Mouse (Mus musculus) right cerebral cortex, postnatal 10 days (tissue): ENCODE measurements around the gene Itsn1.

ENCODE experiments used
- DNase-seq, 2 experiments: peaks; one replicate each; pipeline ENCODE4 v3.0.0; 2021; ENCODE audit warnings: low spot score in 2 of 2

The Itsn1 gene

DNA sequence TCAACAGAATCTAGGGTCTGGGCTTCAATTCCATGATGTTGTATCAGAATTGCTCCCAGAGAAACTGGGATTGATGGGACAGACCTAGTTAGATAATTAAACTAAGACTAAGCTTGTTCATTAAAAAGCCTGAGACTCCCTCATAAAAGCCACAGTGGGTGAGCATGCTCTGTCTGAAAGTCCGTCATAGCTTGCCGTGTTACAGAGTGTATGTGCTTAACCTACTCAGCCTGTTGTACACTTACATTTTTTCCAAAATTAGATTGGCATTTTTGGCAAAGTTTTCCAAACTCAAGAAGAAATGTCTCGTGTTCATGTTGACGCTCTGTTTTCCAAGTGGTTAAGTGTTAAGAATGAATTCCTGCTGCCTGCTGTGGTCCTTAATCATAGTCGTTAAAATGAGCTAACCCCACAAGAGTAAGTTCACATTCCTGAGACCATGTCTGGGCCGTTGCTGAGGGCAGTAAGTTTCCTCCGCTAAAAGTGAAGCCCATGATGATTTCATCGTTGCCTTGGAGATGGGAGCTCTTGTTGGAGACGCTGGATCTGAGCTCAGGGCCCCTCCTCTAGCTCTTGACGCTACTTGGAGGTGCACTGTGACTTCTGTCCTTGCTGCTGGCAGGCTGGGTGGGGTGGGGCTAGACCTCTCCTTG is 117.1 kb downstream of the Itsn1 start:
- DNase-seq: no peak

DNA sequence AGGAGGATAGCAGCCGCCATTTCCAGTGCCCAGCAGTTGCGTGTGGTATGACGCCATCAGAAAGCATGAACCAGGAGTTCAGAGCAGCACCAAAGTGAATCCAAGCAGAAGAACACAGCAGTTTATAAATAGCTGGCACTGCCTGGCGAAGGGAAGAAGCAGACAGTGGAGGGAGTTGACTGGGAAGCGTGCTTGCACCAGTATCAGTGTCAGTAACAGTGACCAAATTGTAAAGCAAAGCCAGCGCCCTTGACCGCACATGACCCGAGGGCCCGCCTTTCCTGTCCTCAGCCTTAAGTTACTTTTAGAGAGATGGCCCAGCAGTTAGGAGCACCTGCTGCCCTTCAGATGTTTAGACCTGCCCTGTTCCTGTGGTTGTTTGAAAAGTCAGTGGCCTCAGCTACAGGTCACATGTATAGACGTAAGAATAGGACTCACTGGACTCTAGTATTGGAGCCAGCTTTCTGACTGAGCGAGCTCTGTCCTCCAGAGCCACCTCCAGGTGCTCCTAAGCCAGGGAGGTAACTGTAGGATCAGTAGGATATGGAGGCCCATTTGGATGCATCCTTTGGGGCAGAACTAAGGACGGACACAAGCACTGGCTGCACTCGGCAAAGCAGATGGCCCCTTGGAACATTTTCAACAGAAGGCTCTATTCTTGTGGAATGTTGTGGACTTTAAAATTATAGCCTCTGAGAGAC is 118.6 kb downstream of the Itsn1 start:
- no peak for DNase-seq

DNA sequence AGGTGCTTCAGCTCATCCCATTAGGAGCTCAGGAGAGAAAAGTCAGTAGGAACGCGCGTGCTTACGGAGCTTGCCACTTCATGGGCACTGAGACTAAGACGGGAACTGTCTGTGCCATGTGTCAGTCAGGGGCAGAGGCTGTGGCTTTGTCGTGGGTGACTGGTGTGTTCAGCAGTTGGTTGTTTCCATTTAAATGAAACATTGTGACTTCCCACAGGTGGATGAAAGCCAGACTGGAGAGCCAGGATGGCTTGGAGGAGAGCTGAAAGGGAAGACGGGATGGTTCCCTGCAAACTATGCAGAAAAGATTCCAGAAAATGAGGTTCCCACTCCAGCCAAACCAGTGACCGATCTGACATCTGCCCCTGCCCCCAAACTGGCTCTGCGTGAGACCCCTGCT is 119.4 kb downstream of the Itsn1 start:
- no peak for DNase-seq

DNA sequence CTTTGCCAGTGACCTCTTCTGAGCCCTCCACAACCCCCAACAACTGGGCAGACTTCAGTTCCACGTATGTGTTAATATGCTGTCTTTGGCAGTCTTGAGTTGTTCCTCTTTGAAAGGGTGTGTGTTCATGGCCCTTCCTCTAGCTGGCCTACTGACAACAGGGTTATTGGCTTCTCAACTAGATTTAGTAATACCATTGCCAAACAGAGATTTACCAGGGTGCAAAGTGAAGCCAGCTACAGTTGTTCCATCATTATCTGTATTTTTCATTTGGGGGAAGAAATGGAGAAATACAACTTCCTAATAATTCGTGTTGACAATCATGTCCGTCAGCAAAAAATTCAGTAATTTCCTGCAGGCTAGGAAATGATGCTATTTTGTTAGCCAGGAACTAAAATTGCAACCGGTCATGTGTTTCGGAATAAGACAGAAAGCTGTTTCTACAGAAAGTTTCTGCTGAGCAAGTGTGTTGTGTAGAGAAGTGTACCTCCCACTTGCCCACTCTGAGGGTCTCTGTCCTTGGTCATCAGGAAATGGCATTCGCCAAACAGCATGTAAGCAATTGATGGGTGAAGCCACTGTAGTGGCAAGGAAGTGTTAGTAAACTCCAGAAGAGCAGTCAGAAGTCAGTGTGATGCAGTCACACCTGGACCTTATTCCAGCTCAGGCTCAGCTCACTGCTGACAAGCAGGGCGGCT is 120.0 kb downstream of the Itsn1 start:
- DNase-seq: no peak

DNA sequence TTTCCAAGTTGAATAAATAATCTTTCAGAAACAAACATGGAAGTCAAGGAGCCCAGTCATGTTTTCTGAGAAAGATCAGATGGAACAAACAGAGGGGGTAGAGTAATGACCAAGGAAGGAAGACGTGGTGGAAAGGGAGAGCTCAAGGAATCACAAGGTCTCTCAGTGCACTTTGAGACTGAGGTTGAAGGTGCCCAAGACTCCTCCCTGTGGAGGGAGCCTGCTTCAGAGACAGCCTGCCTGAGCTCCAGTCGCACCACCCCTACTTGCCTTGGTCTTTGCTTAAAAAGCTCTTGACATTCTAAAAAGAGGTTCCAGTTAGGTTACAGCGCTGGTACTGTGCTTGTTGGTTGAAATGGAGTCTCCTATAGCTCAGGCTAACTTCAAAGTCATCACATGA is 121.1 kb downstream of the Itsn1 start:
- DNase-seq: no peak

DNA sequence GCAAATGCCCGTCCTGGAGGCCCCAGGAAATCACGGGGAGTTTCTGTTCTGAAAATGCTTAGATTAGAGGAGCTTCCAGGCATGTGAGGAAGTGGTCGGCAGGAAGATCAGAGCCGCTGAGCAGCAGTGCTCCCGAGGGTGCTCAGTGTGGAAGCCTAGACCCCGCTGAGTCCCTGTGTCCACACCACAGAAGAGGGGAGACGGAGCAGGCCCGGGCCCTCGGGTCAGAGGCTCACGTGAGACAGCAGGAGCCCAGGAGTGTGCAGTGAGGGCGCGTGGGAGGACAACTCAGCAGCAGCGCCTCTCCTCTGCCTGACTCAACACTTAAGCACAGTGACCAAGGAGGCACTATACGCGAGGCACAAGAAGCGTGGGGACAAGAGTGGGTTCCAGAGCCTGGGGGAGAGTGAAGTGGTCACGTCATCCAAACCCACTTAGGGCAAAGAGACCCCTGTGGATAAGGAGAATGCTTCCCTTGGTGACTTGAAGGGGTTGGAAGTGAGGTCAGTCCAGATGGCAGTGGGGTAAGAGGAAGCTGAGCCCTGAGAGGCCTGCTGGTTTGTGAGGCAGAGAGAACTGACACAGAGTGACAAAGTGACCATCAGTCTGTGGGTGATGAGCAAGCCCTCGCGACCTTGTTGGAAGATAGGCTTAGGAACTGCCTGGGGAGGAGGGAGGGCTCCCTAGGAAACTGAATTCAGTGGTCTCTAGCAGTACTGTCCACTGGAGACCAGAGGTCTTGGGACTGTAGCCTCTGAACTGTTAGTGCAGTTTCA is 122.6 kb downstream of the Itsn1 start:
- DNase-seq: no peak

DNA sequence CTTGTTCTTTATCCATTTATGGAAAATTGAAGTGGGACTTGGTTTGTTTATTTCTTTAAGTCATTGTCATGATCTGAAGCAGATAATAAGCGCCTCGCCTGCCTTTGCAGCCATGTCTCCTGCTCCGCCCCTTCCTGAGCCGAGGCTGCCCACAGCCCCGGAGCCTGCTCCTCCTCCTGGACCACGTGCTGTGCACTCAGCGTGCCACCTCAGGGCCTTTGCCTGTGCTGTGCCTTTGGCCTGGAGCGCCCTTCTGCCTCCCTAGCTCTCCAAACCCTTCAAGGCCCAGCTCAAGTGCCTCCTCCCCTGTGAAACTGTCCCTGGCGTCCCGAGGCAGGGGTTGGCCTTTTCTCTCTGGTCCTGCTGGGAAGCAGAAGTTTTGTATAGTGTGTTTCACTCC is 123.7 kb downstream of the Itsn1 start:
- no peak for DNase-seq

DNA sequence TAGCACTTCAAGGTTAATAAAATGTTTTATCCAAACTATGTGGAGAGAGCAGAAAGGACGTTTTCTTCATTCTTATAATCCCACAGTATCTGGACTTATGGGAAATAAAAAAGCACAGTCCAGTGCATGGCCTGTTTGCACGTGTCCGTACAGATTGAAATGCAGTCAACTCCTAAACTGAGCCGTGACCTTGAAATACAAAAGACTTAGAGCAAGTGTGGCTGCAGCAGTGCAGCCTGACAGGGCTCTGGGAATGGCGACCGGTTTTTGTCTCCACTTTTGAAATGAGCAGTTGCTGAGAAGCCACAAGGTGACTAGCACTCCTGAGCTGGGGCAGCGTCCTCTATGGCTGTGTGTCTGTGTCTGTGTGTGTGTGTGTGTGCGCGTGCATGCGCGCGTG is 124.1 kb downstream of the Itsn1 start:
- DNase-seq: no peak

DNA sequence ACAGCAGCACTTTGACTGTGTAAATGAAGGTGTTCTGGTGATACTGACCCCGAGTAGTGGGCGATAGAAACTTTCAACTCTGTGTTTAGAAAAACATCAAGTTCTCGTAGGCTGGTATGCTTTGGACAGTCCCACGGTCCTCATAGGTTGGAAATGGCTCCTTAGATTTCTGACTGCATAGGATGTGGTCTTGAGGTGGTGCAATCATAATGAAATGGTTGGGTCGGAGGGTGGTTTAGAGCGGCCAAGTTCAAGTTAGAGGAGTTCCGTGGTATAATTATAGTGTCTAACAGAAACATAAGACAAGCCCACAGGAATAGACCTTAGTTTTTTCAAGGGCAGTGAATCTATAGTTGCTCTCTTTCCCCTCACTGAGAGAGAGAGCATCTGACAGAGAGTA is 129.6 kb downstream of the Itsn1 start:
- no peak for DNase-seq

DNA sequence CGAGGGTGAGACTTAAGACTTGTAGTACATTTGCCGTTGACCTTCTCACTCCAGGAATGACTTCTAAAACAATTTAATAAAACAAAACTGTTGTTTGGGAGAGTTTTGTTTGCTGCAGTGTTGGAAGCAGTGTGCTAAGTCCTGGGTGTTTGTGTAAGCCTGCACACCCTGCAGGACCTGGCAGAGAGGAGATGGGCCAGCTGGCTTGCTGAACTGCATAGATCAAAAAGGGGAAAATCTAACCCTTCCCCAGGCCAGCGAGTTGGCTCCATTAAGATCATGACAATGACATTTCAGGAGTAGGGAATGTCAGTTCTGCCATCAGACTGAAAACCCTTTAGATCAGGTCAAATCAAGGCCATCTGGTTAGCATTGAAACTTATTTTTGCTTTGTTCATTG is 130.1 kb downstream of the Itsn1 start:
- no peak for DNase-seq

DNA sequence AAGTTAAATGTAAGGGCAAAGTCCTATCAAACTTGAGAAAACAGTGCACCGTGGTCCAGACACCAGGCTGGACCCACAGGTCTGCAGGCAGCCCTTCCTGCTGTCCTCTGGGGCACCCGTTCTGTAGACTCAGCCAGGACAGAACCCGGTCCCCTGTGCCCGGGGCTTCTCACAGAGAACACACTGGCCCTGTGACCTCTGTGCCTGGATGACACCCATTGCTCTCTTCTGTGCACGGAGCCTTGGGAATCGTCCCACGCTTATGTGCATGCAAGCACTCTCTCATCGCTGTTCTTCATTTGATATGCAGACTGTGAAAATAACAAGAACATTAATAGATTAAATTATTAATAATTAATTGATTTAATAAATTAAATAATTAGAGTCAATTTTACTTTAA is 130.9 kb downstream of the Itsn1 start:
- no peak for DNase-seq

DNA sequence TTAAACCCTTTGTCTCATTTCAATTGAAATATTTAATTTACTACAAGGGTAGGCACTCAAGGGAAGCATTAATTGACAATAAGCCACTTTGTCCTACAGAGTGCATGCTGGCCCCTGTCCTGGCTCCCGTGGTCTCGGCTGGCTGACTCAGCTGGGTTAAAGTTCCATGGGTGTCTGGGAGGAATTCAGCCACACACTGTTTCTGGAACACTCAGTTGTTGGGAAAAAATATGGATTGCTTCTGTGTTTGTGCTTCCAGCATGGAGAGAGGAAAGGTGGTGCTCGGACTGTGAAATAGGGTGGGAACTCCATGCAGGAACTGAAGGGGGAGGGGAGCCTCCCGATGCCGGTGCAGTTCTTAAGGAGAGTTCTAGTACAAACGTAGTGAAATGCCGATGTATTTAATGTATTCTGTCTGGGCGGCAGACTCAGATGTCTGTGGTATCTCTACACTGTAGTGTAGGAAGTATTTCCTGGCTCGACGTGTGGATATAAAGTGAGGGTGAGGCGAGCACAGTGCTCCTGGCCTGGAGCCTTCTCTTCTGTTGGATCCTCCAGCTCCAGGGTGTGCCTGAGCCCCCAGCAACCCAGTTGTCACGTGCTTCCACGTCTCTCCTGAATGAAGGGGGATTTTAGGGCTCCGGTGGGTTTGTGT is 131.5 kb downstream of the Itsn1 start:
- no peak for DNase-seq

DNA sequence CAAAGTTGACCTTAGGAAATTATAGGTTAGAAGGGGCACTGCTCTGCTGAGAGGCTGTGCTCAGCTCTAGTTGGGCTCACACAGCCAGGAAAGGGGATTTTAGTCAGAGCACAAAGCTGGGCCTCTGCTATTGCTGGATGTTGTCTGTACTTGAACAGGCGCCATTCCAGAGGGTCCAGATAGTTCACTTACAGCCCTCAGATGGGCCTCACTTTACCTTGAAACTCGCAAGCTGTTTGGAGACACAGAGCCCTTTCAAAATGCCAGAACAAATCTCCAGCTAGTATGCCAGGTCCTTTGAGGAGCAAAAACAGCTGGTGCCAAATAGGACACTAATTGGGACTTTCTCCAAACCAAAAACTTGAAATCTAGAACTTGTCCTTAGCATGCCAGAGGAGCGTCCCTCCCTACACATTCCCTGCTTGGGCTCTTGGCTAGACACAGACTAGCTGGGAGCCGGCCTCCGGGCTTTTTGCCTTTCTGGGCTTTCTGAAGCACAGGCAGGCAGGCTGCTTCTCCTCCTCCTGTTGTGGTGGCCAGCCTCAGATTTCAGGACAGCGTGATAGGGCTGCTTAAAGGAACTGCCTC is 132.8 kb downstream of the Itsn1 start:
- DNase-seq: peak; percentile 80 to 84

DNA sequence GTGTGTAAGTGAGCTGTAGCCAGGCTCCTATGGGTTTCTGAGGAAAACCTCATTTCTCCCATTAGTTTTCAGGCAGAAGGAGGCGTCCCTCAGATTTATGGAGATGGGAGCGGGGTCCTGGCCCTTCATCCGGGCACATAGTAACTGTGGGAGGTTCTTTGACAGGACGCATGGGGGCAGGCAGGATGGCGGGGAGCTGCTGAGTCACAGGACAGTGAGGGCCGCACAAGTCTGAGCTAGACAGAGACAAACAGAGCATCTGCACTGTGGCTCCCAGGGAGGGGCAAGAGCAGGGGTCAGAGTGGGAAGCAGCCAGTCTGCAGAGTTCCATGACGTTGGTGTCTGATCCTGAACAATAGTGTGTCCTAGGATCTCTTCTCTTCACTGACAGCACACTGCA is 133.8 kb downstream of the Itsn1 start:
- no peak for DNase-seq

DNA sequence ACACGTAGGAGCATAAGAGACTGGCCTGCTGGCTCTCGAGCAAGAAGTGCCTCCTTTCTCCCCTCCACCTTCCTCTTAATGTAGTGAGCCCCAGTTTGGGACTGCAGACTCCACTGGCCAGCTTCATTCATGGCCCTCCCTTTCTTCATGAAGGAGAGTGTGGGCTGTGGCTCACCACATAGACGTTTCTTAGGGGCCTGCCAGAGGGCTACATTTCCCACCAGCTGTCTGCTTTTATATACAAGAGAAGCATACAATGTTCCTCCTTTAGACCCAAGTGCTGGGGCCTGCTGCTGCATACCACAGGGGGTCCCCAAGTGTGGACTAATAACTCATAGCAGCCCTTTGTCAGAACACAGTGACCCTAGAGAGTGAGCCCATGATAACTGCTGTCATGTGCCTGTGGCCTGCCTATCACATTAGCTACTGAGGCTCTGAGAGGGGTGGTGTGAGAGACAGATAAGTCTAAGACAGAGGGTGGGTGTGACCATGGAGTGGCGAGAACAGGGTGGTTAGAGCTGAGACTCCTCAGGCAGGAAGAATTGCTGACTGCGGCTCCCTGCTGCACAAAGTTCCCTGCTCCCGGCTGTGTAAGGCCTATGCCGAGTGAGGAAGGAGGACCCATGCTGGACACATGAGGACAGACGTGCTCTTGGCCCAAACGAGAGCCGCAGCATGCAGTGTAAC is 135.7 kb downstream of the Itsn1 start:
- no peak for DNase-seq

DNA sequence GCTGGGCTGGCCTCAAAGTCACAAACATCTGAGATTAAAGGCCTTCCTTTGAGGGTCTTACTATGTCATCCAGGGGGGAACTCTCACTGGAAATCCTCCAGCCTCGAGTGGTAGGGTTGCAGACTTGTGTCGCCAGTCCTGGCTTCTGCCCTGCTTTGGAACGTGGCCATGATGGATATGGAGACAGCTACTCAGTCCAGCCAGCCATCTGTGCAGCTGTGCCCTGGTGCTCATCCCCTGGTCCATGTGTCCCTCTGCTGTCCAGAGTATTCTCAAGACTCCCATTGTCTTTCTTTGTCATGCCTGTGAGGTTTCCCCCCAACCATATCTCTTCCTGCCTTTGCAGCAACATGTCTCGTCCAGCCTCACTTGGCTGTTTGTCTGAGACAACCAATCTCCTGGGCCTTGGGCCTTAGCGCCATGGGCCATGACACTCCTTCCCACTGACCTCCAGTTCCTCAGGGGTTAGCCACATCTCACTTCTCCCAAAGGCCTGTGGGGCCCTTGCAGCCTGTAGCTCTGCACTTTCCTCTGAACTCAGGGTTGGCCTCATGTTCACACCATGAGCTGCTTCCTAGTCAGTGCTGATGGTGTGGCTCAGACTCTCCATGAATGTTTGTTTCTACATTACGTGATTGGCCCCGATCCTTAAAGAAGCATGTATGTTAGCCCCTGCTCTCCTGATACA is 136.6 kb downstream of the Itsn1 start:
- DNase-seq: no peak

DNA sequence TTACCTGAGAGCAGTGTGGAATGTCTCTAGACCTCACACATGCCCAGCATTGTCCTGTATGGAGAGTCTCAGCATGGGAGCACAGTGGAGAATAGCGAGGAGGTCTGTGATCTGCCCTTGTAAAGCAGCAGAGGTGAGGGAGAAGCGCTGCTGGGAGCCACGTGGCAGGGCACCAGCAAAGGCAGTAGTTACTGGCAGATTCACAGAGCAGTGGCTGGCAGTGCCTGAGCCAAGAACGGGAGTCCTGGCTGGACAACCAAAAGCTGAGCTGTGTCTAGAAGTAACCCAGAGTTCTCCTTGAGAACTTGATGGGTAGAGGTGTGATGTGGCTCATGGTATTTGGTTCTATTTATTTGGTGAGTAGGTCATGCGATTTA is 137.2 kb downstream of the Itsn1 start:
- DNase-seq: peak; percentile 61 to 63

DNA sequence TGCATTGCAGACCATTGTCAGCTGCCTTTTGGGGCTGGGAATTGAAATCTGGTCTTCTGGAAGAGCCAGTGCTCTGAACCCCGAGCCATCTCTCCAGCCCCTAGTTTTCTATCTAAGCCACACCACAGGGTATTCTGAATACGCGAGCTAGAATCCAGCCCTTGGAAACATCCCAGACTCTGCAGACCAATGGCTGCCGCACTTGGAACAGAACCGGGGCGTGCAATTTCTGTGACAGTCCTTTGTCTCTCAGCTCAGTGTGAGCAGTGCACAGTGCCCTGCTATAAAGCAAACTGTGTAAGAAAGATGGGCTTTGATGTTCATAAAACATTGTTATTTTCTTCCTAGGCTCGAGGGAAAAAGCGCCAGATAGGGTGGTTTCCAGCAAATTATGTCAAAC is 138.6 kb downstream of the Itsn1 start:
- no peak for DNase-seq

DNA sequence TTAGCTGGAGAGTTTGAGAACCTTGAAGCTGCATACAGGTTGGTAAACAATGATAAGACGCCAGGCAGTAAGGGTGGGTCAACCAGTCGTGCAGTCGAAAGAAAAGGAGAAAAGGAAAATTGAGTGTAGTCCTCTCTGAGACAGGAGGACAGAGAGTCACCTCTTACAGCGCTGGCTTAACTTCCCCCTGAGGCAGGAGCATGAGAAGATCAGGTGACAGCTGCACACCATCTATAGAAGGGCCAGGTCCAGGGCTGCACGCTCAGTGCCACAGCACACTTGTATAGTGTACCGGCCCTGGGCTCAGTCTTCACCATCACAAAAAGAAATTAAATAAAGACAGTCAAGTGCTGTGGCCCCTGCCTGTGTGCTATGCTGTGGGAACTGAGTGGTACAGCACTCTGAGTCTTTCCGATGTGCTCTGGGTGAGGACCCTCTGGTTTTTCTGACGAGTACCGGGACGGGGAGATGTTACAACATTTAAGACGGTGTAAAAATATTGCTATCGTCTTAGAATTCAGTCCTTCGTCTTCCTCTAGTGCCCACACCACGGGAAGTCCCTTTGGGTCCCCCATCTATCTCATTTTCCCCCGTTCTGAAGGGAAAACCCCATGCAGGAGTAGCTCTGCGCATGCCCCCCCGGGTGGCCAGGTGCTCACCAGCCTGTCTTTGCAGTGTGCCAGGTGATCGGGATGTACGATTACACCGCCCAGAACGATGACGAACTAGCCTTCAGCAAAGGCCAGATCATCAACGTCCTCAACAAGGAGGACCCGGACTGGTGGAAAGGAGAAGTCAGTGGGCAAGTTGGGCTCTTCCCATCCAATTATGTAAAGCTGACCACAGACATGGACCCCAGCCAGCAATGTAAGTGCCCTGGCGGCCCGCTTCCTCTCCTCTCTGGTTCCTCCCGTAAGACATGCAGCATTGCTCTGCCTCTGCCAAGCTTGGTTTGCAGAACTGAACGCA is 140.1 kb downstream of the Itsn1 start:
- peak; percentile 68 to 74 for DNase-seq
